Mouse (Mus musculus): Measurements from ENCODE around the gene Hmcn2. TPM values are rescaled to one million over a fixed set of nuclear protein-coding genes. Genes with fewer than 3 reads are reported as not detected.

Gene Hmcn2
- polyA plus RNA-seq, 1 experiment from 2014 or later = 0.20 TPM

GRCm38 (mm10) chr2:31470683-31471385 is 156.6 kb downstream of the Hmcn2 start:
- TF ChIP-seq EP300 (IDR thresholded peaks at IDR 0.05; ENCODE audit: low read depth) (no peak), CTCF (IDR thresholded peaks at IDR 0.05; ENCODE audit: low read depth) (no peak)
- DNase-seq = peak; percentile 44

DNA sequence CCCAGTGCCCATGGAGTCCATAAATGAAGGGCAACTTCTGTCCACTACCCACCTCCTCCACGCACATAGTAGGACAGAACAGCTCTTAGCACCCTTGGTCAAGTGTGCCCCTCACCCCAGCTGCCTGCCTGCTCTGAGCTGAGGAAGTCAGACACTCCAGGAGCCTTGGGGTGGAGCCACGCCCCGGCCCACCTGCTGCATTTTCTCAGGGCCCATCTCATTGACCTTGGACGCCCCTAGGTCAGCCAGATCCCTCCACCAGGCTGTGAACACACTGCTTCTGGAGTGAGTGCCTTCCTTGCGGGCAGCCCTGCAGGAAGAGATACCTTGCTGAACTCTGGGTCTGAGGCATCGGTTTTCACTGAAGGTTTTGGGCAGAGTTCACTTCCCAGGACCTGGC is 157.4 kb downstream of the Hmcn2 start:
- Histone ChIP-seq H3K27ac (ENCODE audit: low read depth) (peak overlapping the region; percentile 92), H3K27me3 (ENCODE audit: insufficient read depth, low read length) (no peaks in the 10 kb centered on the region), H3K4me2 (ENCODE audit: low read depth, low read length) (peak overlapping the region; percentile 82), H3K36me3 (replicated peaks; ENCODE audit: insufficient read depth, low read length) (peaks cover 11% of the 10 kb centered on the region), H3K4me3 (ENCODE audit: low read depth, low read length) (peak overlapping the region; percentile 61), H3K9ac (replicated peaks) (peak overlapping the region; percentile 70), H3K4me1 (ENCODE audit: insufficient read depth) (peaks cover 11% of the 10 kb centered on the region), H3K9me3 (ENCODE audit: low read length) (no peaks in the 10 kb centered on the region)
- ATAC-seq (no peak), DNase-seq (no peak)
- TF ChIP-seq EP300 (IDR thresholded peaks at IDR 0.05; ENCODE audit: low read depth) = no peak
- TF ChIP-seq CTCF (IDR thresholded peaks at IDR 0.05; ENCODE audit: low read depth) = no peak
- WGBS (ENCODE audit: insufficient replicate concordance) = 46% methylated on average over 6 of the region's 6 CpGs

More at GRCm38 (mm10) chr2:31470683-31471385, 156.6 kb downstream of the Hmcn2 start:
- Histone ChIP-seq H3K9me3 (ENCODE audit: low read length) (no peaks in the 10 kb centered on the region), H3K4me2 (ENCODE audit: low read depth, low read length) (peak overlapping the region; percentile 82), H3K36me3 (replicated peaks; ENCODE audit: insufficient read depth, low read length) (peaks cover 7% of the 10 kb centered on the region), H3K27me3 (ENCODE audit: insufficient read depth, low read length) (no peaks in the 10 kb centered on the region), H3K27ac (ENCODE audit: low read depth) (peak overlapping the region; percentile 92), H3K9ac (replicated peaks) (peak overlapping the region; percentile 86), H3K4me1 (ENCODE audit: insufficient read depth) (peaks cover 9% of the 10 kb centered on the region), H3K4me3 (ENCODE audit: low read depth, low read length) (peak overlapping the region; percentile 61)
- 6% methylated on average over 18 of the region's 19 CpGs for WGBS (ENCODE audit: insufficient replicate concordance)
- ATAC-seq = no peak

GRCm38 (mm10) chr2:31472406-31473065 is 158.3 kb downstream of the Hmcn2 start:
- ATAC-seq (peak; percentile 6; the same call in 1 of the 2 replicates), DNase-seq (peak; percentile 66)
- Histone ChIP-seq H3K4me3 (ENCODE audit: low read depth, low read length) (peak overlapping the region; percentile 61), H3K9me3 (ENCODE audit: low read length) (no peaks in the 10 kb centered on the region), H3K27ac (ENCODE audit: low read depth) (peak overlapping the region; percentile 92), H3K4me2 (ENCODE audit: low read depth, low read length) (peak overlapping the region; percentile 82), H3K36me3 (replicated peaks; ENCODE audit: insufficient read depth, low read length) (peaks cover 19% of the 10 kb centered on the region), H3K9ac (replicated peaks) (peak overlapping the region; percentile 70), H3K27me3 (ENCODE audit: insufficient read depth, low read length) (no peaks in the 10 kb centered on the region), H3K4me1 (ENCODE audit: insufficient read depth) (peaks cover 11% of the 10 kb centered on the region)
- WGBS (ENCODE audit: insufficient replicate concordance) = 35% methylated on average over 10 of the region's 10 CpGs
- TF ChIP-seq EP300 (IDR thresholded peaks at IDR 0.05; ENCODE audit: low read depth) (no peak), CTCF (IDR thresholded peaks at IDR 0.05; ENCODE audit: low read depth) (peak; percentile 89)

DNA sequence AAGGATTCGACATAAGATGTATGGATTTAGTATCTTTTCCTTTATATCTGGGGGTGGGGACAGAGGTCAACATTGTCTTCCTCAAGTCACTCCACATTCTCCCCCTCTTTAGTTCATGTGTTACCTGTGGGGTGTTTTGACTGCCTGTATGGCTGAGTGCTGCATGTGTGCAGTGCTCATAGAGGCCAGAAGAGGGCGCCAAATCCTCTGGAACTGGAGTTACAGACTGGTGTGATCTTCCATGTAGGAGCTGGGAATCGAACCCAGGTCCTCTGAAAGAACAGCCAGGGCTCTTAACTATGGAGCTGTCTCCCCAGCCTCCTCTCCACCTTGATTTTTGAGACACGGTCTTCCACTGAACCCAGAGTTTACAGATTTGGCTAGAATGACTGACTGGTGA is 159.7 kb downstream of the Hmcn2 start:
- Histone ChIP-seq H3K27me3 (ENCODE audit: insufficient read depth, low read length) (no peaks in the 10 kb centered on the region), H3K9ac (replicated peaks) (no peak overlapping the region; the same call in 1 of the 2 replicates), H3K36me3 (replicated peaks; ENCODE audit: insufficient read depth, low read length) (peaks cover 28% of the 10 kb centered on the region), H3K27ac (ENCODE audit: low read depth) (no peak overlapping the region), H3K4me2 (ENCODE audit: low read depth, low read length) (peak overlapping the region; percentile 82), H3K4me1 (ENCODE audit: insufficient read depth) (peaks cover 11% of the 10 kb centered on the region), H3K9me3 (ENCODE audit: low read length) (no peaks in the 10 kb centered on the region), H3K4me3 (ENCODE audit: low read depth, low read length) (no peak overlapping the region)
- TF ChIP-seq CTCF (IDR thresholded peaks at IDR 0.05; ENCODE audit: low read depth) = peak; percentile 79
- TF ChIP-seq EP300 (IDR thresholded peaks at IDR 0.05; ENCODE audit: low read depth) = no peak
- ATAC-seq (0 out of 2 replicates have a peak, but pooled peaks have one; percentile 2), DNase-seq (peak; percentile 64)
- 66% methylated on average over 4 of the region's 4 CpGs for WGBS (ENCODE audit: insufficient replicate concordance)

DNA sequence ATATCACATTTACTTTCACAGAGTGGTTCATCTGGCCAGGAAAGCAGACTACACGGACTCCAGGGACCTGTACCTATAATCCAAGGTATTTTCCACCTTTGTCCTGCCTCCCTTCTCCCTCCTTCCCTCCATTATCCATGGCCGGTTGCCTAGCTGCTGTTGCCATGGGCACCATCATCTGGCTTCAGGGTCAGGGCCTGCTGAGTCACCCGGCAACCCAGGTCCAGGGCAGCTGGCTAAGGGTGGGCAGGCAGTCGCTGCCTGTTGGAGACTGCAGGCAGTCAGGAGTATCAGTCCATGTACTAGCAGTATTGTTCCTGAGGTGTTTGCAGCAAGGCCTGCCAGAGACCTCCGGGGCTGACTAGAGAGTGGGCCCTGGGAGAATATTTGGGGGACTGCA is 160.5 kb downstream of the Hmcn2 start:
- no peak for TF ChIP-seq EP300 (IDR thresholded peaks at IDR 0.05; ENCODE audit: low read depth)
- no peak for TF ChIP-seq CTCF (IDR thresholded peaks at IDR 0.05; ENCODE audit: low read depth)
- Histone ChIP-seq H3K4me2 (ENCODE audit: low read depth, low read length) (peak overlapping the region; percentile 82), H3K4me1 (ENCODE audit: insufficient read depth) (peaks cover 4% of the 10 kb centered on the region), H3K36me3 (replicated peaks; ENCODE audit: insufficient read depth, low read length) (peaks cover 35% of the 10 kb centered on the region), H3K9me3 (ENCODE audit: low read length) (no peaks in the 10 kb centered on the region), H3K27me3 (ENCODE audit: insufficient read depth, low read length) (no peaks in the 10 kb centered on the region), H3K9ac (replicated peaks) (peak overlapping the region; percentile 11), H3K27ac (ENCODE audit: low read depth) (no peak overlapping the region), H3K4me3 (ENCODE audit: low read depth, low read length) (no peak overlapping the region)
- DNase-seq (peak; percentile 48), ATAC-seq (no peak)
- 72% methylated on average over 5 of the region's 5 CpGs for WGBS (ENCODE audit: insufficient replicate concordance)

GRCm38 (mm10) chr2:31476107-31476820 is 162.0 kb downstream of the Hmcn2 start:
- H3K27ac ChIP-seq (ENCODE audit: low read depth) = no peak overlapping the region
- H3K27me3 ChIP-seq (ENCODE audit: insufficient read depth, low read length) = no peaks in the 10 kb centered on the region
- ATAC-seq = no peak
- TF ChIP-seq EP300 (IDR thresholded peaks at IDR 0.05; ENCODE audit: low read depth) = no peak
- no peak for TF ChIP-seq CTCF (IDR thresholded peaks at IDR 0.05; ENCODE audit: low read depth)
- no peak for DNase-seq
- H3K36me3 ChIP-seq (replicated peaks; ENCODE audit: insufficient read depth, low read length) = peaks cover 46% of the 10 kb centered on the region
- 0 out of 2 replicates have a peak, but pooled peaks cover 2% of the 10 kb centered on the region for H3K4me1 ChIP-seq (ENCODE audit: insufficient read depth)
- H3K4me2 ChIP-seq (ENCODE audit: low read depth, low read length) = 0 out of 2 replicates have a peak overlapping the region, but pooled peaks have one; percentile 14
- H3K9me3 ChIP-seq (ENCODE audit: low read length) = no peaks in the 10 kb centered on the region
- WGBS (ENCODE audit: insufficient replicate concordance) = 75% methylated on average over 10 of the region's 10 CpGs
- H3K9ac ChIP-seq (replicated peaks) = no peak overlapping the region
- H3K4me3 ChIP-seq (ENCODE audit: low read depth, low read length) = no peak overlapping the region

Data from liver, postnatal 0 days (tissue).